Mouse (Mus musculus): ENCODE measurements around the gene Ptch2.

Gene Ptch2

DNA sequence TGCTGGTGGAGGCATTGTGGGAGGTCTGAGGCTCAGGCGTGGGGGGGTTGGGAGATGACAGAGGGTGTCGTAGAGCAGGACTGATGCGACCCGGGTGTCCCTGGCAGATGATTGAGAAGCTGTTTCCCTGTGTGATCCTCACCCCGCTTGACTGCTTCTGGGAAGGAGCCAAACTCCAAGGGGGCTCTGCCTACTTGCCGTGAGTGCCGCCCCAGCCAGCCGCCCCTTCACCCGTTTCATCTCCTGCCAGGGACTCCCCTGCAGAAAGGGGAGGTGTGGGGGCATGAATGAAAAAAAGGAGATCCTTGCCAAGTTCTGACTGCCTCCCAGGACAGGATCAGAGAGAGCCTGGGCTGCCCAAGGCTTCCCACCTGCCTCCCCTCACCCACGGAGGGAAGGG lies 9.3 kb downstream of the Ptch2 start:
- DNase-seq: no peak

GRCm38 (mm10) chr4:117107813-117108523 lies 12.1 kb downstream of the Ptch2 start:
- no peak for DNase-seq

DNA sequence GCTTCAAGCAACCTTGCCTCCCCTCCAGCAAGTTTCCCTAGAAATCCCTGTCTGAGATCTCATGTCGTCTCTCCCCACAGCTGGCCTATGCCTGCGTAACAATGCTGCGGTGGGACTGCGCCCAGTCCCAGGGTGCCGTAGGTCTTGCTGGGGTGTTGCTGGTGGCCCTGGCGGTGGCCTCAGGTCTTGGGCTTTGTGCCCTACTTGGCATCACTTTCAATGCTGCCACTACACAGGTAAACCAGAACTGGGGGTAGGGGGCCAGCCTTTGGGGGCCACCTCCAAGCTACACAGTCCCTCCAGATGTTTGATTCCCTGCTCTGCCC lies 12.6 kb downstream of the Ptch2 start:
- no peak for DNase-seq

GRCm38 (mm10) chr4:117109330-117109729 lies 13.5 kb downstream of the Ptch2 start:
- no peak for DNase-seq

DNA sequence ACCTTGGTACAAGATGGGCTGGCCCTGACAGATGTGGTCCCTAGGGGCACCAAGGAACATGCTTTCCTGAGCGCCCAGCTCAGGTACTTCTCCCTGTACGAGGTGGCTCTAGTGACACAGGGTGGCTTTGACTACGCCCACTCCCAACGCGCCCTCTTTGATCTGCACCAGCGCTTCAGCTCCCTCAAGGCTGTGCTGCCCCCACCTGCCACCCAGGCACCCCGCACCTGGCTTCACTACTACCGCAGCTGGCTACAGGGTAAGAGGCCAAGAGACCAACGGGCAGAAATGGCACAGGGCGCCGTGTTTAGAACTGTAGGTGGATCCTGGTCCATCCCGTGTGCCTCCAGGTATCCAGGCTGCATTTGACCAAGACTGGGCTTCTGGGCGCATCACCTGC lies 14.4 kb downstream of the Ptch2 start:
- DNase-seq: no peak

DNA sequence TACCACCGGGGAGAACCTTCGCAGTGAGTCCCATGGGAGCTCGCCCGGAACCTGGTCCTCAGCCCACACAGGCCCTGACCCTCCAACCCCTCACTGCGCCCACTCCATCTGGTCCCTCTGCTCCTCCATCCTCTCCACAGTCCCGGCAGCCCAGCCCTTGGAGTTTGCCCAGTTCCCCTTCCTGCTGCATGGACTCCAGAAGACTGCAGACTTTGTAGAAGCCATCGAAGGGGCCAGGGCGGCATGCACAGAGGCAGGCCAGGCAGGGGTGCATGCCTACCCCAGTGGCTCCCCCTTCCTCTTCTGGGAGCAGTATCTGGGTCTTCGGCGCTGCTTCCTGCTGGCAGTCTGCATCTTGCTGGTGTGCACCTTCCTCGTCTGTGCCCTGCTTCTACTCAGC lies 15.1 kb downstream of the Ptch2 start:
- no peak for DNase-seq

- no peak for DNase-seq
These were observed 17.4 kb downstream of the Ptch2 start for GRCm38 (mm10) chr4:117113237-117113636.

DNA sequence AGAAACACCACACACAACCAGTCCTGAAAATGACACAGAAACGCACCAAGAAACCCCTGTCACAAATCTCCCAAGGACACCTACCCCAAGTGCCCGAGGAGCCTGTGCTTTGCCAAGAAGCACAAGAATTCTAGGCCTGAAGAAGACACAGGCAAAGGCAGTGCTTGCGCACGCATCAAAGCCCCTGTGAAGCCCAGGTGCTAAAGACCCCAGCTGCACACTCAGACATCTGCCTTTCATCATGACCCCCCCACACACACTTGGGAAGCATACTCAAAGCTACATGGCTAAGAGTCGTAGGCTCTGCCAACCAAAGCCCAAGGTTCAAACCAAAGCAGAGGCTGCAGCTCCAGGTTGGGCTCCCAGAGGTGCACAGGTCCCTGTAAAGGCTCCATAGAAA lies 19.7 kb downstream of the Ptch2 start:
- no peak for DNase-seq

- no peak for DNase-seq
These were observed 22.1 kb downstream of the Ptch2 start for GRCm38 (mm10) chr4:117117931-117118330.

- DNase-seq: no peak
These were observed 23.8 kb downstream of the Ptch2 start for GRCm38 (mm10) chr4:117119636-117120035.

- DNase-seq: no peak
These were observed 24.2 kb downstream of the Ptch2 start for GRCm38 (mm10) chr4:117120052-117120444.

- peak; percentile 91 to 93 for DNase-seq
These were observed 24.9 kb downstream of the Ptch2 start for GRCm38 (mm10) chr4:117120445-117121414.

DNA sequence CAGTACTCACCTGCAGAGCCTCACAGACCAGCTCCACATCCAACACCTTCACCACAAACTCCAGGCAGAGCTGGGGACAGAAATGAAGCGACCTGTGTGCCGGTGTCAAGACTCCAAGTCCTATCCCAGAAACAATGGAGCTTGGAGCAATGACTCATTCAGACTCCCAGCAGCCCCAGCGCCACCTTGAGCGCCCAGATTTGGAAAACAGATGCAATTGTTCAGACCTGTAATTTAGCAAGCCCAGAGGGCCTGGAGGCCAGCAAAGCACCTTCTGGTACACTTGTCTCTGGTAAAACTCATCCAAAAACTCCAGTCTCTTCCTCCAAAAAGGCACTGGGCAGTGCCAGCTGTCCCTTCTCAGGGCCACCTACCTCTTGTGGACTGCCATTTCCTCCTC lies 26.3 kb downstream of the Ptch2 start:
- peak in 1 of 2 experiments; percentile 6 for DNase-seq

GRCm38 (mm10) chr4:117123546-117124217 lies 27.8 kb downstream of the Ptch2 start:
- DNase-seq: no peak

GRCm38 (mm10) chr4:117124218-117124517 lies 28.3 kb downstream of the Ptch2 start:
- DNase-seq: no peak

GRCm38 (mm10) chr4:117124518-117125347 lies 28.9 kb downstream of the Ptch2 start:
- DNase-seq: no peak

- peak in 1 of 2 experiments; percentile 70 for DNase-seq
These were observed 29.6 kb downstream of the Ptch2 start, which contains the start of gene Btbd19 for GRCm38 (mm10) chr4:117125348-117125909. Btbd19 (minus strand) TSS chr4:117125725.

- DNase-seq: peak; percentile 40 to 58
These were observed 30.2 kb downstream of the Ptch2 start for GRCm38 (mm10) chr4:117125910-117126674.

GRCm38 (mm10) chr4:117126675-117127290 lies 30.9 kb downstream of the Ptch2 start, which contains the start of gene Tctex1d4:
Tctex1d4 (plus strand) TSS chr4:117126794.
- no peak for DNase-seq

GRCm38 (mm10) chr4:117127991-117128686 lies 32.3 kb downstream of the Ptch2 start:
- no peak for DNase-seq

Measured in cerebellum, postnatal 25 days (tissue).